Mouse (Mus musculus) olfactory bulb, adult 2 months (tissue): ENCODE data around the gene Lsm14b.

Source experiments
- CTCF ChIP-seq: fragments of 200-500 bp; IDR thresholded peaks from 2 replicates; pipeline ENCODE4 v1.5.1; 2012; ENCODE audit warnings: low read depth, mild to moderate bottlenecking, low read length, moderate library complexity; ENCODE audit not compliant: insufficient read depth
- POLR2A ChIP-seq: fragments of 200-500 bp; IDR thresholded peaks from 2 replicates; pipeline ENCODE4 v1.6.1; 2012; ENCODE audit warnings: mild to moderate bottlenecking, low read depth, low read length, moderate library complexity; ENCODE audit not compliant: insufficient read depth

GRCm38 (mm10) chr2:180045283-180045682, 20.5 kb downstream of the Lsm14b start:
- TF ChIP-seq CTCF, result no peak
- TF ChIP-seq POLR2A, result no peak
